Mouse (Mus musculus) cerebellum, adult 11 months (tissue): ENCODE results near the gene Ckap2.

Source experiments
- DNase-seq: peaks from one replicate; pipeline ENCODE4 v3.0.0; 2022

Gene Ckap2

DNA sequence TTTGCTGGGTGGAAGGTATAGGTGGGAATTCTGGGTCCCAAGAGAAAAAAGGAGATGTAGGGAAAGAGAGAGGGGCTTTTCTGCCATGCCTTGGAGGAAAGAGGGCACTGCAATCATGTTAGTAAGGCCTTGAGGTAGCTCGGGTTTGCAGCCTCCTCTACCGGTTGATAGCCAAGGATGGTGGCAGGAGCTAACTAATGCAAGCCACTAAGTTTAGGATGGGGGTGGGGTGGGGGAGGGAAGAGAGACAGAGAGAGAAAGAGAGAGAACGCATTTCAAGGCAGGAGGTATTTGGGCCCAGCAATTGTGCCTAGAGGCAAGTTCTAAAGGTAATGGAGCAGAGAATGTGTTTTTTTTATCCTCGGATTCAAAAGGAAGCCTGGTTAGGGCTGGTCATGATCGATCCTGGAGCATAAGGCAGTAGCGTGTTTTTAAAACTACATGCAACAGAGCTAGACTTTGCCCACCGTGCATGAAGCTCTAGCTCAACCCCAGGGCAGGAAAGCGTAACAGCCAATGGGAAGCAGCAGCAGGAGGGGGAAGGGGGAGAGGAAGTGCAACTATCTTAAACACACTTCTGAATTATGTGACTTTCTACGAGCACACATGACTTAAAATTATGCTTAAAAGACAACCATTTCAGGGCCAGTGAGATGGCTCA lies 37.8 kb downstream of the Ckap2 start:
- no peak for DNase-seq

DNA sequence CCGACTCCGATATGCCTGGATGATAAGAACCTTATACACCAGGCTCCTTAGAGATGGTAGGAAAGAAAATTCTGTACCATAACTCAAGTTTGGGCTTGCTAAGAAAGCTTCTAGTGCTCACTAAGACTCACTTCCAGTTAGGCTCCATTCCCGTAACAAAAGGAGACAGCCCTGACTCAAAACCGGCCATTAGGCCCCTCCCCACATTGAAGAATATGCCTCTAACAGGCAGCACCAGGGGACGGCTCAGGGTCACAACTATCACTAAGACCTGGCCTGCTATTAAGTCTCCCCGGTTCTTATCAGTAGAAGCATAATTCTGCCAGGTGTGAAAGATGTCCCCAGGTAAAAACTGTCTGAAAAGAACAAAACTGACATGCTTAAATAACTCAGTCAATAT lies 39.8 kb downstream of the Ckap2 start:
- no peak for DNase-seq

GRCm38 (mm10) chr8:22143764-22144491 lies 41.7 kb downstream of the Ckap2 start:
- DNase-seq: no peak

DNA sequence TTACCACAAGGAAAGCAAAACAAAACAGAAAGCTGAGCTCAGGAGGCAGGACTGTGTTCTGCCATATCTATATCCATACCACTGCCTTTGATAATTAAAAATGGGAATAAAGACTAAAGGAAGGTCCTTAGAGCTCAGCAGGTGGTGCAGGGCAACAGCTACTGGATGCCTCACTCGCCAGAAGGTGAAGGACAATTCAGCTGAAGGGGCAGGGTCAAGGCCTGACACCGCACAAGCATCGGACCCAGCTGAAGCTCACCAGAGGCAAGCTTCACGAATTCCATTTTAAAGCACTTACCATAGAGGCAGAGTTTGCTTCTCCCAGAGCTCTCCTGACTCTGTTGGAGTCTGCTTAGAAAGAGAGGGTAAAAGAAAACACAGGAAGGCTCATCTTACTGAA lies 43.0 kb downstream of the Ckap2 start:
- no peak for DNase-seq

DNA sequence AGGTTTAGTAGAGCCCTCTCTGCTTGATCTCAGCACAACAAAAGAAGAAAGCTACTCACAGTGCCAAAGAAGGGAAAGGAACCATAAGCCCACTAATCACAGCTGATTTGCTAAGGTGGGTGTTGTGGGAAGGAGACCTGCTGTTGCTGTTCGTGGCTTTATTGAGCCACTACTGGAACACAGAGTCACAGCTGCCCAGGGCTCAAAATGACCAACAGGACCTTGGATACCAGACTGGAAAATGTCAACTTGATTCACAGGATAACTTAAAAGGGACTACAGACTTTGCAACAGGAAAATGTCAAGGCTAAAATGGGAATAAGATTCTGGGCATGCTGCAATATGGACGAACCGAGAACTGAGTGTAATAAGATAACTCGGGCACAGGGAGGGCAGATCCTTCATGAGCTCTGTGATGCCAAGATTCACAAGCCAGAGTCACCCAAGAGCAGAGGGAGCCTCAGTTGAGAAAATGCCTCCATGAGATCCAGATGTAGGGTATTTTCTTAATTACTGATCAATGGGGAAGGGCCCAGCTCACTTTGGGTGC lies 43.7 kb downstream of the Ckap2 start:
- DNase-seq: no peak

DNA sequence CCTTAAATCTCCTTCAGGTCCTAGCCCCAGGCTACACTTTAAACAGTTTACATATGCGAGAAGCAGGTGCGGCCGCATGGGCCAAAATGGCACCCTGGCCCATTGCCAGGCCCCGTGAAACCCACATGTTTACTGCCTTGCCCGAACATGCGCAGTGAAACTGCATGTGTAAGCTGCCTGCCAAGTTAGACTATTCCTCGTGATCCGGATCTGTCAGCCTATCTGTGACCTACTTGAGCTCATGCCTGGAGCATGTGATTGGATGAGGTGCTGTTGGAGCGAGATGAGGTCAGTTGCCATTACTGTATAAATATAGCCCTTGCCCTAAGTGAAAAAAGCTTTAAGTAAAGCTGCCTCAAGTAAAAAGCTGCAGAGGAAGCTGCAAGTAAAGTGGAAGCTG lies 49.2 kb downstream of the Ckap2 start:
- peak; percentile 29 for DNase-seq

GRCm38 (mm10) chr8:22134750-22135135 lies 50.9 kb downstream of the Ckap2 start:
- no peak for DNase-seq

- no peak for DNase-seq
These were observed 51.4 kb downstream of the Ckap2 start for GRCm38 (mm10) chr8:22134078-22134749.

GRCm38 (mm10) chr8:22132062-22132461 lies 53.6 kb downstream of the Ckap2 start:
- DNase-seq: no peak

GRCm38 (mm10) chr8:22124220-22125152 lies 61.1 kb downstream of the Ckap2 start, which contains the start of gene Nek5:
TSS of gene Nek5 (minus strand) at chr8:22125053.
- no peak for DNase-seq
